Mouse (Mus musculus): ENCODE measurements around the gene Gm6096. TPM values are rescaled to one million over a fixed set of nuclear protein-coding genes. Genes with fewer than 3 reads are reported as not detected.

Gm6096 gene
- total RNA-seq, 1 experiment, result not detected

DNA sequence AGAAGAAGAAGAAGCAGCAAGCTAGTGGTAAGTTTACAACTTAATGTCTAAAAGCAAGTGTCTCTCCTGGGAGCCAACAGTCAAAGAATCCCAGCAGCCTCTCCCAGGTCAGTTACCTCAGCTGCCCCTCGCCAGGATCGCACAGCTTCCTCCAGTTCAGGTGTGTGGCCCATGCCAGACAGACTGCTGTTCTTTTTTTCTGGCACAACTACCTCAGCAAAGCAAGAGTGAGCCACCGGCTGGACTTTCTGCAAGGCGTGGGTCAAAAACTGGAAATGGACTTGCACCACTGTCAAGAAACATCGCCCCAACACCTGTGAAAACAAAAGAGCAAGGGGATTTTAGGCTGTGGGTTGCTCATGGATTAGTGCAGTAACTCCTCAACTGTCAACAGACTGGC lies 12.6 kb downstream of the Gm6096 start:
- in situ Hi-C loops (cut with MboI; ENCODE audit: low sequenced_read_pairs in 2 of 2, unreplicated experiment in 2 of 2), result no loop called here
- no peak for TF ChIP-seq HCFC1 (IDR thresholded peaks at IDR 0.05; ENCODE audit: borderline replicate concordance, insufficient read depth, low read length)
- no peak for TF ChIP-seq ZNF384 (IDR thresholded peaks at IDR 0.05; ENCODE audit: low read depth, low read length)
- TF ChIP-seq CHD2 (IDR thresholded peaks at IDR 0.05; ENCODE audit: low read depth, low read length), result no peak
- TF ChIP-seq ZC3H11A (IDR thresholded peaks at IDR 0.05; ENCODE audit: borderline replicate concordance, low read depth, low read length), result no peak
- no peak for TF ChIP-seq MAFK (IDR thresholded peaks at IDR 0.05; ENCODE audit: insufficient read depth, low read depth, low read length)
- Histone ChIP-seq H3K9me3 (ENCODE audit: control insufficient read depth, insufficient read depth, low read depth, low read length) (no peaks in the 10 kb centered on the region), H3K9ac (ENCODE audit: insufficient read depth, low read depth, low read length, poor library complexity, severe bottlenecking) (no peak overlapping the region), H3K4me3 (ENCODE audit: insufficient read depth in 1 of 2, low read depth in 1 of 2, low read length in 2 of 2, poor library complexity in 1 of 2, severe bottlenecking in 1 of 2) (no peak overlapping the region), H3K36me3 (ENCODE audit: control insufficient read depth, insufficient read depth, low read length, poor library complexity, severe bottlenecking) (peaks cover 5% of the 10 kb centered on the region; the same call in 1 of the 2 replicates), H3K4me1 (ENCODE audit: control insufficient read depth in 2 of 2, insufficient read depth in 2 of 2, low read length in 2 of 2, poor library complexity in 1 of 2) (peaks cover 0 to 4% of the 10 kb centered on the region in 2 experiments; a peak in 2 of 4 replicates), H3K27ac (ENCODE audit: insufficient read depth, low read depth, low read length, poor library complexity, severe bottlenecking) (no peak overlapping the region)
- DNase-seq (ENCODE audit: low read depth, low spot score), result no peak

- TF ChIP-seq ZNF384 (IDR thresholded peaks at IDR 0.05; ENCODE audit: low read depth, low read length), result no peak
- in situ Hi-C loops (cut with MboI; ENCODE audit: low sequenced_read_pairs in 2 of 2, unreplicated experiment in 2 of 2), result no loop called here
- Histone ChIP-seq H3K9ac (ENCODE audit: insufficient read depth, low read depth, low read length, poor library complexity, severe bottlenecking) (no peak overlapping the region), H3K9me3 (ENCODE audit: control insufficient read depth, insufficient read depth, low read depth, low read length) (no peaks in the 10 kb centered on the region), H3K4me3 (ENCODE audit: insufficient read depth in 1 of 2, low read depth in 1 of 2, low read length in 2 of 2, poor library complexity in 1 of 2, severe bottlenecking in 1 of 2) (no peak overlapping the region), H3K27ac (ENCODE audit: insufficient read depth, low read depth, low read length, poor library complexity, severe bottlenecking) (no peak overlapping the region), H3K36me3 (ENCODE audit: control insufficient read depth, insufficient read depth, low read length, poor library complexity, severe bottlenecking) (peaks cover 5% of the 10 kb centered on the region; the same call in 1 of the 2 replicates), H3K4me1 (ENCODE audit: control insufficient read depth in 2 of 2, insufficient read depth in 2 of 2, low read length in 2 of 2, poor library complexity in 1 of 2) (peaks cover 0 to 7% of the 10 kb centered on the region in 2 experiments; a peak in 2 of 4 replicates)
- DNase-seq (ENCODE audit: low read depth, low spot score), result no peak
These were observed 15.1 kb downstream of the Gm6096 start for GRCm38 (mm10) chr7:34265876-34266346.

DNA sequence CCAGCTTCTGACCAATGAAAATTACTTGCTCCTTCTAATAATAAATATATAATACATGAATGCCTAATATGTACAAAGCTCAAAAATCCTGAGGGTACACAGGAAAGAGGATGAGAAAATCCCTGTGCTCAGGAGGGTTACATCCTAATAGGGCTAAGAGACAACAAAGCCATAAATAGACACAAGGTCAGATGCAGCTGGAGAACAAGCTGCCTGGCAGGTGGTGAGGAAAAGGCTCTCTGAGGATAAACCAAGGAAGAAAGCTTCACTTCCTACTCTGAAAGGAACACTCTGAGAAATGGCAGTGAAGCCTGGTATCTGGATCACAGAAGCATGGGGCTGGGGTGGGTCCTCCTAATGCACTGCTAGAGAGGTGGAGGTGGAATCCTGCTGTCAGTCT lies 15.6 kb downstream of the Gm6096 start:
- H3K9ac ChIP-seq (ENCODE audit: insufficient read depth, low read depth, low read length, poor library complexity, severe bottlenecking), result no peak overlapping the region
- no peak for TF ChIP-seq ZC3H11A (IDR thresholded peaks at IDR 0.05; ENCODE audit: borderline replicate concordance, low read depth, low read length)
- TF ChIP-seq ZNF384 (IDR thresholded peaks at IDR 0.05; ENCODE audit: low read depth, low read length), result no peak
- TF ChIP-seq CHD2 (IDR thresholded peaks at IDR 0.05; ENCODE audit: low read depth, low read length), result no peak
- no peak for TF ChIP-seq HCFC1 (IDR thresholded peaks at IDR 0.05; ENCODE audit: borderline replicate concordance, insufficient read depth, low read length)
- TF ChIP-seq MAFK (IDR thresholded peaks at IDR 0.05; ENCODE audit: insufficient read depth, low read depth, low read length), result no peak
- no peak overlapping the region for H3K27ac ChIP-seq (ENCODE audit: insufficient read depth, low read depth, low read length, poor library complexity, severe bottlenecking)
- no peaks in the 10 kb centered on the region for H3K9me3 ChIP-seq (ENCODE audit: control insufficient read depth, insufficient read depth, low read depth, low read length)
- DNase-seq (ENCODE audit: low read depth, low spot score), result no peak
- peaks cover 0 to 7% of the 10 kb centered on the region in 2 experiments; a peak in 2 of 4 replicates for H3K4me1 ChIP-seq (ENCODE audit: control insufficient read depth in 2 of 2, insufficient read depth in 2 of 2, low read length in 2 of 2, poor library complexity in 1 of 2)
- in situ Hi-C loops (cut with MboI; ENCODE audit: low sequenced_read_pairs in 2 of 2, unreplicated experiment in 2 of 2), result no loop called here
- H3K4me3 ChIP-seq (ENCODE audit: insufficient read depth in 1 of 2, low read depth in 1 of 2, low read length in 2 of 2, poor library complexity in 1 of 2, severe bottlenecking in 1 of 2), result no peak overlapping the region
- H3K36me3 ChIP-seq (ENCODE audit: control insufficient read depth, insufficient read depth, low read length, poor library complexity, severe bottlenecking), result peaks cover 5% of the 10 kb centered on the region; the same call in 1 of the 2 replicates

DNA sequence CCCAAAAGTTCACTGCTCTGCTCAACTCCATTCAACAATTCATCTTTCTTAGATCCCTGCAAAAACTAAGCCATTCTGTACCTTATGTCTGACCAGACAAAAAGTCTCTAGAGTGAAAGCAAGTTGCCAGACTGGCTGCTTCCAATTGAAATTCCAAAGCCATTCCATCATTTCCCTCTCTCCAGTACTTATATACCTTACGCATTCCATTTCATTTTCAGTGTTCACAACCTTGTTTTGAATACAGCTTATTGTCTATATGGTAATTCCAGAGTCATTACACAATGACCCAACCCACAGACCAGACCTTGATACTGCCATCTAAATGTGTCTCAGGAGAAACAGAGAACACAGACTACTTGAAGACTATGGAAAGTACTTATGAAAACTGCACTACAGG lies 17.6 kb downstream of the Gm6096 start:
- H3K27ac ChIP-seq (ENCODE audit: insufficient read depth, low read depth, low read length, poor library complexity, severe bottlenecking), result no peak overlapping the region
- in situ Hi-C loops (cut with MboI; ENCODE audit: low sequenced_read_pairs in 2 of 2, unreplicated experiment in 2 of 2), result no loop called here
- no peak for DNase-seq (ENCODE audit: low read depth, low spot score)

GRCm38 (mm10) chr7:34272465-34272864 lies 21.6 kb downstream of the Gm6096 start:
- no peaks in the 10 kb centered on the region for H3K36me3 ChIP-seq (ENCODE audit: control insufficient read depth, insufficient read depth, low read length, poor library complexity, severe bottlenecking)
- no peak for TF ChIP-seq MAFK (IDR thresholded peaks at IDR 0.05; ENCODE audit: insufficient read depth, low read depth, low read length)
- TF ChIP-seq ZC3H11A (IDR thresholded peaks at IDR 0.05; ENCODE audit: borderline replicate concordance, low read depth, low read length), result no peak
- TF ChIP-seq ZNF384 (IDR thresholded peaks at IDR 0.05; ENCODE audit: low read depth, low read length), result no peak
- TF ChIP-seq CHD2 (IDR thresholded peaks at IDR 0.05; ENCODE audit: low read depth, low read length), result no peak
- no peak for TF ChIP-seq HCFC1 (IDR thresholded peaks at IDR 0.05; ENCODE audit: borderline replicate concordance, insufficient read depth, low read length)
- H3K27ac ChIP-seq (ENCODE audit: insufficient read depth, low read depth, low read length, poor library complexity, severe bottlenecking), result no peak overlapping the region; the same call in 1 of the 2 replicates
- no peak overlapping the region for H3K9ac ChIP-seq (ENCODE audit: insufficient read depth, low read depth, low read length, poor library complexity, severe bottlenecking)
- H3K9me3 ChIP-seq (ENCODE audit: control insufficient read depth, insufficient read depth, low read depth, low read length), result no peaks in the 10 kb centered on the region
- H3K4me3 ChIP-seq (ENCODE audit: insufficient read depth in 1 of 2, low read depth in 1 of 2, low read length in 2 of 2, poor library complexity in 1 of 2, severe bottlenecking in 1 of 2), result no peak overlapping the region
- DNase-seq (ENCODE audit: low read depth, low spot score), result no peak
- in situ Hi-C loops (cut with MboI; ENCODE audit: low sequenced_read_pairs in 2 of 2, unreplicated experiment in 2 of 2), result no loop called here
- peaks cover 0 to 8% of the 10 kb centered on the region in 2 experiments; a peak in 3 of 4 replicates for H3K4me1 ChIP-seq (ENCODE audit: control insufficient read depth in 2 of 2, insufficient read depth in 2 of 2, low read length in 2 of 2, poor library complexity in 1 of 2)

More for the DNA sequence above, 17.6 kb downstream of the Gm6096 start:
- TF ChIP-seq CHD2 (IDR thresholded peaks at IDR 0.05; ENCODE audit: low read depth, low read length) (no peak), ZC3H11A (IDR thresholded peaks at IDR 0.05; ENCODE audit: borderline replicate concordance, low read depth, low read length) (no peak), HCFC1 (IDR thresholded peaks at IDR 0.05; ENCODE audit: borderline replicate concordance, insufficient read depth, low read length) (no peak), ZNF384 (IDR thresholded peaks at IDR 0.05; ENCODE audit: low read depth, low read length) (no peak), MAFK (IDR thresholded peaks at IDR 0.05; ENCODE audit: insufficient read depth, low read depth, low read length) (no peak)
- peaks cover 0 to 10% of the 10 kb centered on the region in 2 experiments; a peak in 3 of 4 replicates for H3K4me1 ChIP-seq (ENCODE audit: control insufficient read depth in 2 of 2, insufficient read depth in 2 of 2, low read length in 2 of 2, poor library complexity in 1 of 2)
- no peak overlapping the region for H3K4me3 ChIP-seq (ENCODE audit: insufficient read depth in 1 of 2, low read depth in 1 of 2, low read length in 2 of 2, poor library complexity in 1 of 2, severe bottlenecking in 1 of 2)
- H3K9ac ChIP-seq (ENCODE audit: insufficient read depth, low read depth, low read length, poor library complexity, severe bottlenecking), result no peak overlapping the region
- H3K36me3 ChIP-seq (ENCODE audit: control insufficient read depth, insufficient read depth, low read length, poor library complexity, severe bottlenecking), result no peaks in the 10 kb centered on the region
- no peaks in the 10 kb centered on the region for H3K9me3 ChIP-seq (ENCODE audit: control insufficient read depth, insufficient read depth, low read depth, low read length)
